Mouse (Mus musculus): Measurements from ENCODE around the gene Crebrf. TPM values are rescaled to one million over a fixed set of nuclear protein-coding genes. Genes with fewer than 3 reads are reported as not detected.

Gene Crebrf
- total and polyA plus RNA-seq, 3 experiments = 1.6 to 66.3 (median 51.3) TPM

- no peaks in the 10 kb centered on the region for H3K9me3 ChIP-seq (replicated peaks)
- ATAC-seq (ENCODE audit: extremely low read depth, insufficient number of reproducible peaks, low FRiP score, poor library complexity, severe bottlenecking) (no peak), DNase-seq (ENCODE audit: low spot score) (no peak)
- no peak overlapping the region for H3K4me3 ChIP-seq (ENCODE audit: low read depth, low read length)
- H3K36me3 ChIP-seq (replicated peaks) = peaks cover 95% of the 10 kb centered on the region
- peaks cover 42% of the 10 kb centered on the region for H3K4me1 ChIP-seq (ENCODE audit: insufficient read depth, low read depth, low read length)
- H3K27me3 ChIP-seq (ENCODE audit: insufficient read depth, low read length) = no peaks in the 10 kb centered on the region
- TF ChIP-seq TAL1 (conservative IDR thresholded peaks at IDR 0.05; ENCODE audit: low read depth, low read length) (no peak), GATA1 (IDR thresholded peaks at IDR 0.05; ENCODE audit: borderline replicate concordance, low read length) (no peak), POLR2AphosphoS5 (IDR thresholded peaks at IDR 0.05; ENCODE audit: insufficient replicate concordance, low read depth, low read length) (no peak), CTCF (IDR thresholded peaks at IDR 0.05; ENCODE audit: low read depth, low read length) (no peak), GATA2 (IDR thresholded peaks at IDR 0.05; ENCODE audit: borderline replicate concordance, low read depth, low read length) (no peak)
Measured at GRCm38 (mm10) chr17:26690236-26690635, 25.2 kb upstream of the Crebrf start.

GRCm38 (mm10) chr17:26691110-26691509 is 24.3 kb upstream of the Crebrf start:
- peaks cover 96% of the 10 kb centered on the region for H3K36me3 ChIP-seq (replicated peaks)
- H3K27me3 ChIP-seq (ENCODE audit: insufficient read depth, low read length) = no peaks in the 10 kb centered on the region
- H3K4me3 ChIP-seq (ENCODE audit: low read depth, low read length) = no peak overlapping the region
- ATAC-seq (ENCODE audit: extremely low read depth, insufficient number of reproducible peaks, low FRiP score, poor library complexity, severe bottlenecking) (no peak), DNase-seq (ENCODE audit: low spot score) (no peak)
- TF ChIP-seq GATA1 (IDR thresholded peaks at IDR 0.05; ENCODE audit: borderline replicate concordance, low read length) (no peak), CTCF (IDR thresholded peaks at IDR 0.05; ENCODE audit: low read depth, low read length) (no peak), TAL1 (conservative IDR thresholded peaks at IDR 0.05; ENCODE audit: low read depth, low read length) (no peak)
- peaks cover 38% of the 10 kb centered on the region for H3K4me1 ChIP-seq (ENCODE audit: insufficient read depth, low read depth, low read length)
- no peaks in the 10 kb centered on the region for H3K9me3 ChIP-seq (replicated peaks)

DNA sequence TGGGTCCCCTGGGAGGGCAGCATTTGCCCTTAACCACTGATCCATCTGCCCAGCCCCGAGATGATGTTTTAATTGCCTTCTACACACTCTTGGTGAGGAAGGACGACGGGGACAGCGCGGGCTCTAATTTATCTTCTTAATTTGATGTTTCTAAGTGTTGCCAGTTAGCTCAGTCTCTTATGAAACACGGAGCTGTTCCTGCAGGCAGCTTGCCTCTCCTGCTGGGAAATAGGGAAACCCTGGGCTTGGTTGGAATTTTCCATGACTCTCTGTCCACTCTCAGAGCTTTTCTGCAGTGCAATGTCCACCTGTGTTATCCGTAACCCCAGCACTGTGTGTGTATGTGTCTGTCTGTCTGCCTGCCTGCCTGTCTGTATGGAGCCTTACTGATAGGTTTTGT is 22.0 kb upstream of the Crebrf start:
- Histone ChIP-seq H3K36me3 (replicated peaks) (peaks cover 96% of the 10 kb centered on the region), H3K4me1 (ENCODE audit: insufficient read depth, low read depth, low read length) (peaks cover 31% of the 10 kb centered on the region), H3K4me3 (ENCODE audit: low read depth, low read length) (no peak overlapping the region), H3K27me3 (ENCODE audit: insufficient read depth, low read length) (no peaks in the 10 kb centered on the region), H3K9me3 (replicated peaks) (no peaks in the 10 kb centered on the region)
- no peak for DNase-seq (ENCODE audit: low spot score)
- TF ChIP-seq TAL1 (conservative IDR thresholded peaks at IDR 0.05; ENCODE audit: low read depth, low read length) = no peak
- no peak for TF ChIP-seq GATA1 (IDR thresholded peaks at IDR 0.05; ENCODE audit: borderline replicate concordance, low read length)
- TF ChIP-seq CTCF (IDR thresholded peaks at IDR 0.05; ENCODE audit: low read depth, low read length) = no peak
- no peak for TF ChIP-seq GATA2 (IDR thresholded peaks at IDR 0.05; ENCODE audit: borderline replicate concordance, low read depth, low read length)
- no peak for TF ChIP-seq POLR2AphosphoS5 (IDR thresholded peaks at IDR 0.05; ENCODE audit: insufficient replicate concordance, low read depth, low read length)
- no peak for ATAC-seq (ENCODE audit: extremely low read depth, insufficient number of reproducible peaks, low FRiP score, poor library complexity, severe bottlenecking)

DNA sequence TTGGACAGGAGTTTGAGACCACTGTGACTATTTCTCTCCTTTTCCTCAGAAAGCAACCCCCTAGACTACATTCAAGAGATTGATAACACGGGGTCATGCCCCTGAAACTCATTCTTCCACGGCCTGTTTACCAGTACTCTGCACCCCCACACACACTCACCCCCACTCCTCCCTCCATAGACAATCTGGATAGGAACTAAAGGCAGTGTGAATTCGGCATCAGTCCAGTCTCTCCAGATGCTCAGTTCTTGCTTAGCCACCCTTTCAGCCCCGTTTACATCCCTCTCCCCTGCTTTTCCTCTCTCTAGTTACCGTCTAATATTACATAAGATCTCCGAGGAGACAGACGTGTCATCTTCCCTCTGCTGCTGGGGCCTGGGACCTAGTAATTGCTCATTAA is 21.3 kb upstream of the Crebrf start:
- DNase-seq (ENCODE audit: low spot score) (no peak), ATAC-seq (ENCODE audit: extremely low read depth, insufficient number of reproducible peaks, low FRiP score, poor library complexity, severe bottlenecking) (no peak)
- H3K4me3 ChIP-seq (ENCODE audit: low read depth, low read length) = no peak overlapping the region
- H3K4me1 ChIP-seq (ENCODE audit: insufficient read depth, low read depth, low read length) = peaks cover 28% of the 10 kb centered on the region
- peaks cover 96% of the 10 kb centered on the region for H3K36me3 ChIP-seq (replicated peaks)
- no peaks in the 10 kb centered on the region for H3K27me3 ChIP-seq (ENCODE audit: insufficient read depth, low read length)
- TF ChIP-seq CTCF (IDR thresholded peaks at IDR 0.05; ENCODE audit: low read depth, low read length) (no peak), TAL1 (conservative IDR thresholded peaks at IDR 0.05; ENCODE audit: low read depth, low read length) (no peak), GATA1 (IDR thresholded peaks at IDR 0.05; ENCODE audit: borderline replicate concordance, low read length) (no peak), GATA2 (IDR thresholded peaks at IDR 0.05; ENCODE audit: borderline replicate concordance, low read depth, low read length) (no peak), POLR2AphosphoS5 (IDR thresholded peaks at IDR 0.05; ENCODE audit: insufficient replicate concordance, low read depth, low read length) (no peak)
- no peaks in the 10 kb centered on the region for H3K9me3 ChIP-seq (replicated peaks)

GRCm38 (mm10) chr17:26695193-26695592 is 20.3 kb upstream of the Crebrf start:
- Histone ChIP-seq H3K4me1 (ENCODE audit: insufficient read depth, low read depth, low read length) (peaks cover 18% of the 10 kb centered on the region), H3K4me3 (ENCODE audit: low read depth, low read length) (no peak overlapping the region), H3K36me3 (replicated peaks) (peaks cover 96% of the 10 kb centered on the region), H3K9me3 (replicated peaks) (no peaks in the 10 kb centered on the region), H3K27me3 (ENCODE audit: insufficient read depth, low read length) (no peaks in the 10 kb centered on the region)
- DNase-seq (ENCODE audit: low spot score) (no peak), ATAC-seq (ENCODE audit: extremely low read depth, insufficient number of reproducible peaks, low FRiP score, poor library complexity, severe bottlenecking) (no peak)
- TF ChIP-seq POLR2AphosphoS5 (IDR thresholded peaks at IDR 0.05; ENCODE audit: insufficient replicate concordance, low read depth, low read length) (no peak), GATA1 (IDR thresholded peaks at IDR 0.05; ENCODE audit: borderline replicate concordance, low read length) (no peak), CTCF (IDR thresholded peaks at IDR 0.05; ENCODE audit: low read depth, low read length) (no peak), GATA2 (IDR thresholded peaks at IDR 0.05; ENCODE audit: borderline replicate concordance, low read depth, low read length) (no peak), TAL1 (conservative IDR thresholded peaks at IDR 0.05; ENCODE audit: low read depth, low read length) (no peak)

DNA sequence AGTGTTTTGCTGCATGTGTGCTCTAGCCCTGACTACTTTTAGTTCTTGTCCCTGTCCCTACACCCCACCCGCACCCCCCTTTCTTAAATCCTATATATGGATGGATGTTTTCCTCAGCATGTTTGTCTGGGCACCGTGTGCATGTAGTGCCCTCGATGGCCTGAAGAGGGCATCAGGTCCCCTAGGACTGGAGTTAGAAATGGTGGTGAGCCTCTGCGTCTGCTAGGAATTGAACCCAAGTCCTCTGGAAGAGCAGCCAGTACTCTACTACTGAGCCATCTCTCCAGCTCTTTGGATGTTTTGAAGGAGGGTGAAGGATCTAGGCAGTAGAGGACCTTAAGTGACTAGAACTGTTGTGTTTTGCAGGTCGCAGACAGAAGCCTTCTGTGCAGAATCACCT is 16.6 kb upstream of the Crebrf start:
- TF ChIP-seq CTCF (IDR thresholded peaks at IDR 0.05; ENCODE audit: low read depth, low read length) (peak; percentile 48; the same call in 1 of the 2 replicates), GATA2 (IDR thresholded peaks at IDR 0.05; ENCODE audit: borderline replicate concordance, low read depth, low read length) (no peak), POLR2AphosphoS5 (IDR thresholded peaks at IDR 0.05; ENCODE audit: insufficient replicate concordance, low read depth, low read length) (no peak), TAL1 (conservative IDR thresholded peaks at IDR 0.05; ENCODE audit: low read depth, low read length) (no peak)
- DNase-seq (ENCODE audit: low spot score) (no peak), ATAC-seq (ENCODE audit: extremely low read depth, insufficient number of reproducible peaks, low FRiP score, poor library complexity, severe bottlenecking) (no peak)
- peaks cover 12% of the 10 kb centered on the region for H3K4me1 ChIP-seq (ENCODE audit: insufficient read depth, low read depth, low read length)
- H3K36me3 ChIP-seq (replicated peaks) = peaks cover 88% of the 10 kb centered on the region
- H3K27me3 ChIP-seq (ENCODE audit: insufficient read depth, low read length) = no peaks in the 10 kb centered on the region
- no peaks in the 10 kb centered on the region for H3K9me3 ChIP-seq (replicated peaks)
- no peak overlapping the region for H3K4me3 ChIP-seq (ENCODE audit: low read depth, low read length)

Measured in G1E (cell line).